Mouse (Mus musculus) gastrocnemius, adult 8-10 months (tissue): ENCODE data around the gene Olfr1301. TPM values are rescaled to one million over a fixed set of nuclear protein-coding genes. Genes with fewer than 3 reads are reported as not detected.

ENCODE experiments used
- DNase-seq, 2 experiments: peaks; one replicate each; pipeline ENCODE4 v3.0.0; 2022; ENCODE audit warnings: low spot score in 2 of 2
- total RNA-seq, 4 experiments: library from RNA; stranded (reverse); gene quantifications; 2 replicates each; pipeline ENCODE4 v1.2.4; 2022

Gene Olfr1301
- total RNA-seq = not detected

- no peak for DNase-seq
Measured at GRCm38 (mm10) chr2:111750706-111751105, at the start of gene Olfr1301. Gene Olfr1301, plus strand, starts transcription at chr2:111751006.

GRCm38 (mm10) chr2:111726739-111727138 is 24.1 kb upstream of the Olfr1301 start:
- DNase-seq = no peak

- no peak for DNase-seq
Measured at GRCm38 (mm10) chr2:111777129-111777528, 26.3 kb downstream of the Olfr1301 start, which contains the start of gene Olfr1302. Gene Olfr1302, plus strand, starts transcription at chr2:111777429.

Other genes with a start within 250 kb of the Olfr1301 start
- gene Olfr1293-ps, start 225.8 kb upstream of the Olfr1301 start, total RNA-seq = not detected
- not detected for gene Olfr1294, start 210.7 kb upstream of the Olfr1301 start, total RNA-seq
- gene Olfr1295, start 181.3 kb upstream of the Olfr1301 start, total RNA-seq = not detected
- gene Olfr1297, start 124.5 kb upstream of the Olfr1301 start, total RNA-seq = not detected
- gene Olfr1298, start 101.8 kb upstream of the Olfr1301 start, total RNA-seq = not detected
- not detected for gene Olfr1299, start 89.6 kb upstream of the Olfr1301 start, total RNA-seq
- not detected for gene Olfr1302, start 26.4 kb downstream of the Olfr1301 start, total RNA-seq
- gene Olfr1303, start 69.3 kb downstream of the Olfr1301 start, total RNA-seq = not detected
- gene Olfr1305, start 126.1 kb downstream of the Olfr1301 start, total RNA-seq = not detected
- not detected for gene Olfr1306, start 165.3 kb downstream of the Olfr1301 start, total RNA-seq
- gene Olfr1307, start 198.4 kb downstream of the Olfr1301 start, total RNA-seq = under 1 TPM in 1 of 4 experiments, not detected in 3; 0.02 TPM
- not detected for gene Olfr1308, start 213.9 kb downstream of the Olfr1301 start, total RNA-seq
- not detected for gene Olfr1309, start 239.3 kb downstream of the Olfr1301 start, total RNA-seq